Mouse (Mus musculus) cerebellum, postnatal 10 days (tissue): ENCODE data around the gene Cald1.

Experiments
- DNase-seq, 2 experiments: peaks; one replicate each; pipeline ENCODE4 v3.0.0; 2021; ENCODE audit warnings: mixed read lengths in 2 of 2

Cald1 gene

DNA sequence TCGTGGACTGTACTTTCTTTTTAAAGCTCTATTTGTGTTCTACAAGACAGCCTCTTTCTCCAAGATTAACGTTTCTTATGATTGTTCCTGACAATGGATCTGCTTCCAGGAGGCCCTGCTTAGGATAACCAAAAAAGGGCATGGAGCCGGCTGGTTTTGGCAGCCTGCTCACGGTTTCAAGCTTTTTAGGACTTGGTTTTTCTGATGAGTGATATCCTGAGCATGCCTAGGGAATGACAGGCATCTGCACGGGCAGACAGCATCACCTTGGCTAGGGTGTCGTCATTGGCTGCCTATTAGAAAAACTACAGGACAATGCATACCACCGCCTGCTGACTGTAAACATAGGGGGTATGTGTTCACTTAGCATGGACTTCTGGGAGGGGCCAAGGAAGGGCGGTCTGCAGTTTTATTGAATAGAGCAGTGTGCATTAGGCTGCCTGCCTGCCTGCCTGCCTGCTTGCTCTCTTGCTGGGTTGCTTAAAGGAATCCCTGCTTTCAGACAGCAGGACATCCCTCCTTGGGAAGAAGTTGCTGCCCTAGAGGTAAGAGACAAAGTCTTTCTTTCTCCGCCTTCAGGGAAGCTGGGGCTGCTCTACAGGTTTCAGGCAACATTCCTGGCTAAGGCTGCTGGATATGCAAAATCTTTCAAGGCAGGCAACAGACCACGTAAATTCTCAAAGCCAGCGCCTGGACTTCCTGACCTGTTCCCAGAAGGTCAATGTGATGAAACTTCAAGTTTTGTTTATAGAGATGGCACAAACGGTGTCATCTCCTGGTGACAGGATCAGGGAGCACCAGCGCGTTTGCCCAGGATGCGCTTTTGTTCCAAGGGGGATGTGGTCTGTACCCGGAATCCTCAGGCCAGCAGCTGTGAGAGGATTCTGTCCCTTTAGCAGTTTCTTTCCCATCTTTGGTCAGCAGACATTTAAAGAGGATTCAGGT is at the start of gene Cald1:
Gene Cald1 (plus strand): TSS at position 380 of the 945 bp plus-strand sequence.
- no peak for DNase-seq

DNA sequence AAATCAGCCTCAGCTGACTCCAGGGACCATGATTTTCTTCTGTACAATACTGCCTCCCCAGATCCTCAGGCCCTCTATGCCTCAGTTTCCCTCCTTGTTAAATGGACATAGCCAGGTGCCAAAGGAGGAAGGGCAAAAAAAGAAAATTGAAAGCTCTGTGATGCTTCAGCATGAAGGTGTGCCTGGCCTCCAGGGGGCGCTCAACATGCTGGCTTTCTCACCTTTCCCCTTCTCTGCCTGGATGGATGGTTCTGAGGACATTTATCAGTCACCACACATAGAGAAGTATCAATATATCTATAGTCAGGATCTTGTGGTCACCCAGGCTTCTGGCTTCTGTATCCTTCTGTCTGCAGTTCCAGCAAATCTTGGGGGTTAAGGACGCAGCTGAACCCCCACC is 49.3 kb upstream of the Cald1 start:
- DNase-seq, result peak; percentile 82 to 84

DNA sequence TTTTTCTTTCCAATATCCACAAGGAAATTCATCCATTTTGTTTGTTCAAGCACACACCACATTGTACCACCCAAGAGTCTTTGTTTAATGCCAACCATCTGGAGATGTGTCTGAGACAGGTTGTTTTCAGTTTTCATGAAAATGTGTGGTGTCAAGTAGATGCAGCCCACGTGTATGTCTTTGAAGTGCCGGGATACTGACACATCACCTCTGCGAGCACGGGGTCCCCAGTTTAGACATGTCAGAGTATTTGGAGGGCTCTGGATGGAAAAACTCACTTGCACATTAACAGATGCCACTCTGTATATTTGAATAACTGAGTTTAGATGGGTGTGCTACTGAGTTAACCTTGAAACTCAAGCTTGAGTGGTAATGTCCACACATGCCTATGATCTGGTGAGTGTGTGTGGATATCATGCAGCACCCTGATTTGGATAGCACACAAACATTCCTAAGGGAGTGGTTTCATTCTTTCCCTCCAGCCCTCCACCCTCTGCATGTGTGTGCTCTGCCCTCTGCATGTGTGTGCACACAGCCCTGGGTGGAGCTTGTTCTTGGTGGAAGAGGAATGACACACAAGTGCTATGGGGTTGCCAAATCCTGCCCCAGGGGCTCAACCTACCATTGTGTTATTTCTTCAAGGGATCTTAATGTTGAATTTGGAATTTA is 45.7 kb upstream of the Cald1 start:
- DNase-seq, result no peak

DNA sequence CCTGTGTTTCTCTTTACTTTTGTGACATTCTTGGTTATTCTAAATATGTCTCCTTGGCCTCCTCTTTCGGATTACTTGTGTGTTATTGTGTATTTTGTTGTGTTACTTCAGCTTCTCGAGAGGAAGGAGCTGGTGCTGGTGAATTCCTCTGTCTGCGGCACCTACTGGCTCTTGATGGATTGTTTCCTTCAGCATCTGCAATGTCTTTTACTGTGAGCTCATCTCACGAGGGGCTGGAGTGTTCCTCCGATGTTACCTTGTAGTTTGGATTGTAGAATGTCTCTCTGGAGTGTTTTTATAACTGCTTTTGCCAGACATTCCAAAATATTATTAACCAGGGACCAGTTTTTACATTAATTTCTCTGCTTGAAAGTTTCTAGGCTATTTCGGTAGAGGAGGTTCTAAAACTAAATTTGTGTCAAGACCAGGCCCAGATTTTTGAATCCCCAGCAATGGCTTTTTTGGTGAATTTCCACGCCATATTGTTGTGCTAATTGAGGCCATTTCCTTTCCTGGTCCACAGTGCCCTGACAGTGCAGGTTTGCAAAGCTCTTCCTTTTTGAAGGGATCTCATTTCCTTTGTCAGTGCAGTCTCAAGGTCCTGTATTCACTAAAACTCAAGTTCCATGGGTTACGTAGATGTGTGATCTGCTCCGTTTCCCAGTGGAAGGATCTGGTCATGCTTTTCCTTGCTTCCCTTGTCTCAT is 43.9 kb upstream of the Cald1 start:
- DNase-seq, result no peak

DNA sequence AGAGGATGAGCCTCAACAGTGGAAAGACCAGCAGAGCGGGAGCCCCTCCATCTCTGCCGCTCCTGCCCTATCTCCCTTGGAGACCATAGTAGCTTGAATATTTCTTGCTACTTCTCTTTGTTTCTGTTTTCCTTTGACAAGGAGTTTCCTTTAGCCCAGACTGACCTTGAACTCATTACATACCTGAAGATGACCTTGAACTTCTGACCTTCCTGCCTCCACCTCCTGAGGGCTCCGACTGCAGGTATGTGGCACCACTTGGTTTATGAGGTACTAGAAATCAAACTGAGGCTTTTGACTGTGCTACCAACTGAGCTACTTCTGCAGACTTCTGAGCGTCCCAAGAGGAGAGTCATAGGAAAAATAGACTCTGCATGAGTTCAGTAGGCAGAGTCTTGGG is 38.8 kb upstream of the Cald1 start:
- DNase-seq, result no peak

DNA sequence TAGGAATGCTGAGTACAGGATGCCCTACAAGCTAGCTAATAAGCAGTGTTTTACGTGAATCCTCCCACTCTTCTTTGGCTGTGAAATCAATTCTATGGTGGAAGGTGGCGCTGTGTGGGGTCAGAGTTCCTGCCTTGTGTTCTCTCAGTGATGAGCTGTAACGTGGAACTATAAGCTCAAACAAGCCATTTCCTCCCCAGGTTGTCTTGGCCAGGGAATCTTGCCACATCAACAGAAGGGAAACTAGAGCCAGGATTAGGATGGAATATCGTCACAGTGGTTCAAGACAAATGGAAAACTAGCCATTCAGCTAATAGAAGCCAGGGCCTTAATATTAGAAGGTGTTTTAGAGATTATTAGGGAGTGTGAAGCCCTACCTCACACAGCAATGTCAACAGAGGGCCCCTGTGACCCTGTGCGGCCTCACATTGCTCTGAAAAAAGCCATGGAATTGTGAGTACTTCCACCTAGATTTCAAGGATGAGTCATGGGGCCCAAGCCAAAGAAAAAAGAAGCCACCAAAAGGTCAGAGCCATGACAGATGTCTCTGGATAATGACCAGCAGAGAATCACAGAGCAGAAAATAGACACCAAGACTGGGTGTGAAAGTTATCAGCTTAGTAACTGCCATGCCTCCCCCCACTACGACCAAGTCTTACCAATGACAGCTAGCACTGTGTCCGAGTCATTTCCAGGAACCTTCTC is 33.0 kb upstream of the Cald1 start:
- no peak for DNase-seq

DNA sequence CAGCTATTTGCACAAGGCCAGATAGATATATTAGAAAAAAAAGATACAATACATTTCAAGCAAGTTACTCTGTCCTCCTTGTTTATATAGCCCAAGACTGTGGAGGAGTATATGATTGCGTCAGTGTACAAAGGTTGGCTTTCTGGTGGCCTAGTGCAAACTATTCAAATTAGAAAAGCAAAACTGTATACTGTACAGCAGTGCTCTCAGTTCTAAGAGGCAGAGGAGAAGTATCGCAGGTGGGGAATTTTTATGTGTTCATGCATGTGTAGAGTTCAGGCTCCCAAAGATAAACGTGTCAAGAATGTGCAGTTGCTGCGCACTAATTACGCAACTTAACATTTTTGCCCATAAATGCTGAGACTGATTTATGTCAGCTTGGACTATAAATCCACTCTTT is 31.0 kb upstream of the Cald1 start:
- no peak for DNase-seq

DNA sequence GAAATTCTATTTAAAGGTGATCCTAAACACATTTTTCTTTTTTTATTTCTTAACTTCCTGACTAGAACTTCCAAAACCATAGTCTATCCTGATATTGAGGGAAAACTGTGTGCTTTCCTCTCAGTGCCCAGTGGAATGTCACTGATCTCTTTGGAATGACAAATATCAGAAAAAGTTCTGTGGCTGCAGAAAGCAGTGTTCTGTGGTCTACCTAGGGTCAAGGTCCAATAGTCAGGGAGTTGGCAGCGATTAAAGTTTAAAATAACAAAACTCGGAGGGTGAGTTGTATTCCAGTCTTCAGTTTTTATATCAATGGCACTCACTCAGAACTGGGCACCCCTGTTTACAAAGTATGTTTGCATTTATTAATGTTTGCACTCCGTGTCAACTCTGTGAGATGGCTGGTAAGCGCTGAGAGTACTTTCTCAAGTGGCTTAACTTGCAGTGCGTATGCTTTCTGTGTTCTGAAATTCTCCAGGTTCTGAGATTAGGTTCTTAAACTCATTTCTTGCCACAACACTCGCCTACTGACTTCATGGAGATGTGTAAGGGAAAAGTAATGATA is 18.7 kb upstream of the Cald1 start:
- no peak for DNase-seq

DNA sequence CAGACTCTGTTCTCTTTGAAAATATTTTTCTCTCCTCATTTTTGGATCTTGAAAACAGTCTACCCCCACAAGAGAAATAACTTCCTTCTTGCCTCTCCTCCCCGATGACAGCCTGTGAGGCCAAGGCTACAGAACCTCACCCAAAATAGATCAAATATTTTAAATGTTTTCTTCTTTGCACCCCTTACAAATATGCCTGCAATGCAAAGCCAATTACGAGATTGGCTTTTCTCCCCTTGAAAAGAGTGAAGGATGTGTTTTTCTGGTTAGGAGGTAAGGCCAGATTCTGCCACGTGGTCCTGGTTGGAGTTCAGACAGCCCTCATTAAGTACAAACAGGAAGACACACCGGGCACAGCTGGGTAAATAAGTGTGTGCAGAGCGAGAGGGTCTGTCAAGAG is 14.9 kb upstream of the Cald1 start:
- no peak for DNase-seq

DNA sequence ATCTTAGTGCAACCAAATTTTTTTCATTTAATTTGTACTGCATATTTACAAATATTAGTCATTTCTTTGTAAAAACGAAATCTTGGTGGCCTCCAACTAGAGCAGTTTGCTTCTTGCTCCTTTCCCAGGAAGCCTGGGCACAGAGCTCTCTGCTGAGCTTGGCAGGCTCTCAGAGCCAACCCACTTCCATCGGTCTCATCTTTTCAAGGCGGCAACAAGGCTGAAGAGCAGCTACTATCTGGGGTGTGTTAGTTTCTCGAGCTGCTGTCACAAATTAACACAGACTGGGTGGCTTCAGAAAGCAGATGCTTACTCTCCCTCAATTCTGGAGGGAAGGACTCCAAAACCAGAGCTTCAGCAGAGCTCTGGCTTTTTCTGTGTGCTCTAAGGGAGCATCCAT is 10.2 kb upstream of the Cald1 start:
- peak; percentile 52 to 57 for DNase-seq

DNA sequence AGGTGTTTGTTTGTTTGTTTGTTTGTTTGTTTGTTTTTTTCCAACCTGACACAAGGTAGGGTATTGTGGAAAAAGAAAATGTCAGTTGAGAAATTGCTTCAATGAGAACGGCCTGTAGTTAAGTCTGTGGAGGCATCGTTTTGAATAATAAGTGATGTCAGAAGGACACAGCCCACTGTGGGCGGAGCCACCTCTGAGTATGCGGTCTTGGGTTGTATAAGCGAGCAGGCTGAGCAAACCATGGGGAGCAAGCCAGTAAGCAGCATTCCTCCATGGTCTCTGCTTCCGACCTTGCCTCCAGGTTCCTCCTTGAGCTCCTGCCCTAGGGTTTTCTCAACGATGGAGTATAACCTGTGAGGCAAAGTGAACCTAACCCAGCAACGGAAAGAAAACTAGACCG is 7.6 kb upstream of the Cald1 start:
- no peak for DNase-seq

DNA sequence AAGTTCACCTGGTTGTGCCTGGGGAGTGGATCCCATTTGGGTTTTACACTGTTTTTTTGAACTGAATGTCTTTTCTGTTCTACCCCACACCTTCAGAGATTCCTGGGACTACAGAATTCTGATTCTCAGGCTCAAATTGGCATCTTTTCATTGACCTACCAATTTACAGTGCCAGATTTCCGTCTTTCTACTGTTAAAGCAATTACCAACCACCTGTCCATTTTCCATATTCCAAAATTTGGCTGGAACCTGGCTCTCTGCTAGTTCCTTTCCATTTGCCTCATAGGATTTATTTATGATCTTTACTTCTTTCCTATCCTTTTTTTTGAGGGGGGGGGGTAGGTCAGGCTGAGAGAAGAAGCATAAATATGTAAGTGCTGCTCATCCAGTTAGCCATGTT is 4.9 kb upstream of the Cald1 start:
- DNase-seq, result peak; percentile 28 to 52

DNA sequence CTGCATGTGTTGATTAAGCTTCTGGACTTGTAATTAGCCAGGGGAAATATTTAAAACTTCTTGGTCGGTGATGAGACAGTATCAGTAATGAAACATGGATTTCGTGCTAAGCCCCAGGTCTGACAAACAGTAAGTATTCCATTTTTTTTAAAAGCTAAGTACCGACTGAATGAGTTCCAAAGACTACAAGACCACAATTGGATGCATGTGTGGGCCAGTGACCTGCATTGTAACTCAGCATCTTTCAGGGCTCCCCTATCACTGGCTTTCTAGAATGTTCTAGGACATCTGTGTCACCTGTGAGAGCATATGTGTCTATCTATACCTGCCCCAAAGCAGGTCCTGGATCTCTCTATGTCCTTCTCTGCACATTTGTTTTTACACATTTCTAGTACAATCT is 984 bp upstream of the Cald1 start:
- DNase-seq, result no peak

DNA sequence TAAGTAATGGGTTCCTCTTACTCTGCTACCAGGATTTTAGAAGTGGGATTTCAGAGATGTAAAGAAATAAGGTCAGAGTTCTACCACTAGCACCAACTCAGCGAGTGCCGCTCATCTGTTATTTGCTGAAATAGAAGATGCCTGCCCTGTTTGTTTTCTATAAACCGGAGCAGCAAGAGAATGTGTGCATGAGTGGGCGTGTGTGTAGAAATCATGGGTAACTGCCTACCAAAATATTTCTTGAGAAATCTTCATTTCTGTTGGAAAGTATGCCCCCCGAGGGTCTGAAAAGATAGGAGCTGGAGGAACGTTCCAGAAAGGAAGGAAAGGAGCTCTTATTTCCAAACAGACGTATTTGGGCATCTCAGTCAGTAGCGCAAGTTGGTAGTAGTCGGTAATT is 871 bp downstream of the Cald1 start:
- no peak for DNase-seq

DNA sequence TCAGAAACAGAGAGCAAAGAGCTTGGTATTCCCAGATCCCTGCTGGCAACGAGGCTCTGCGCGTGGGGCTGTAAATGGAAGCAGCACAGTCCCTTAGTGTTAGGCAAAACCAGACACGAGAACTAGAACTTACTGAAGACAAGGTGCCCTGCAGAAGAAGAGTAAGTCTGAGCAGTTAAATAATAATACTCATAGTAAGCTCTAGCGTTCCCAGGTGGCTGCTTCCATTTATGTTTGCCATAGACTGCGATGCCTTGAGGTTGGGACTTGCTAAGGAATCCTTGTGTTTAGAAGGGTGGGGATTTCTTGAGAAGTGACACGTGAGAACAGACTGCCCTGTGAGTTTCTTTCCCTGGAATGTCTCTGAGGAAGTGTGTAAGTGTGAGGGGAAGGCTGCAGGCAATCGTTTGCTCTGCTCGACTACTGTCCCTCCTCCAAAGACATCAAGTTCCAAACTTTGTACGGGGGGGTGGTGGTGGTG is 1.4 kb downstream of the Cald1 start:
- no peak for DNase-seq

DNA sequence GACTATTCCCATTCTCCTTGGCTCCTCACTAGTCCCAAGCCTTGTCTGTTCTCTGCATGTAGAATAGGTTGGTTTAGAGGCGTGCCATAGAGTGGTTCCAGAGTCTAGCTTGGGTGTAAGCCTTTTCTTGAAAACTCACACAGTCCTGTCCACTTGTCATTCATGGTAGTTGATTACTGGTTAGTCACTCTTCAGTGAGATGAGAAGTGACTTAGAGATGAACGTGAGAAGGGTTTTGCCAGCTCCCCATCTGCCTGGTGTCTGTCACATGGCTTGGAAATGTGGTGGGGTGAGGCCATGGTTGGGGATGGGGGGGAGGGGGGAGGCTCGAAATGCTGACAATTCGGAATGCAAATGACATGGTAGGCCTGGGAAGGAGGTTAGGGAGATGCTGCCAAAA is 2.5 kb downstream of the Cald1 start:
- DNase-seq, result no peak

DNA sequence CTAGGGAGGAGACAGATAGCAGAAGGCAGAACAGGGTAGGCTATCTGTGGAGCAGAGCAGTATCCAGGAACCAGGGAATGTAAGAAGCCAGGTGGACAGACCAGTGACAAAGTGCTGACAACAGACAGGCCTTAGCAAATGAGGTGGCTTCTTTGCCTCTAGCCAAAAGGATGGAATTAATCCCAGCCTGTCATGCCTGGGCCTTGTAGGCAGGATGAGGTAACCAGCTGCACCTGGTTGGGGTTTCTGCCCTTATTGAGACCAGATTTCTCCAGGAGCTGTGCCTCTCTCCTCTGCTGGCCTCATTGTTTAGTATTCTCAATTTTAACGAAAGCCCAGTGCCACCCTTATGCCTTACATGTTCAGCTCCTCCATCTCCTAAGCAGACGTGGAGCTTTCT is 3.8 kb downstream of the Cald1 start:
- DNase-seq, result no peak

DNA sequence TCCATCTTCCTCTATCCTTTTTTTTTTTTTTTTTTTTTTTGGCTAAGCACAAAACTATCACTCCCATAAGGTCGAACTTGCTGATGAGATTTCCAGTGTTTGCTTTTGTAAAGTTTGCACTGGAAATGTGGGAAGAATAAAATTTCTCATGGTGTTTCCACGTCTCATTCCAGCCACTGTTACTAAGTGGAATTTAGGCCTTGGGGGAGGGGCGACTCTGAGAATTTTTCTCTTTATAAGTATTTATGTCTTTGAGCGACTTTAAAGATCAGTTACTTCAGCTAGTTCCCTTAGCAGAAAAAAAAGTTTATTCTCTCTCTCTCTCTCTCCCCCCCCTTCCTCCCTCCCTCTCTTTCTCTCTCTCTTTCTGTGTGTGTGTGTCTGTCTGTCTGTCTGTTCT is 8.1 kb downstream of the Cald1 start:
- no peak for DNase-seq

DNA sequence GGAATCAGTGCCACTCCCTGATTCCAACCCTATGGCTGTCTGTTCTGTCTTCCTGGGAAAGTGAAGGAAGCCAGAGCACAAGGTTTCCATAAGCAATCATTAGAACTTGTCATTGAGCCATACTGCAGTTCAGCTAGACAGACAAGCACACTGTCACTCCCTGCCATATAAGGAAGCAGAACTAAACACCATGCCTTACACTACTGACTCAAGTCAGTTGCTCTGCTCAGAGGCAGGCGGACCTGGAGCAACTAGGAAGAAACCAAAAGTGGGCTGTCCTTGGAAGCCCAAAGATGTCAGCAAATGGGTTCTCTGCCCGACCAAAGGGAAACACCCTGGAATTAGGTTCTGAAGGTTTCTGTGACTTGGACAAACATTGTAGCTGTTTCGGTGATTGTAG is 10.3 kb downstream of the Cald1 start:
- no peak for DNase-seq

DNA sequence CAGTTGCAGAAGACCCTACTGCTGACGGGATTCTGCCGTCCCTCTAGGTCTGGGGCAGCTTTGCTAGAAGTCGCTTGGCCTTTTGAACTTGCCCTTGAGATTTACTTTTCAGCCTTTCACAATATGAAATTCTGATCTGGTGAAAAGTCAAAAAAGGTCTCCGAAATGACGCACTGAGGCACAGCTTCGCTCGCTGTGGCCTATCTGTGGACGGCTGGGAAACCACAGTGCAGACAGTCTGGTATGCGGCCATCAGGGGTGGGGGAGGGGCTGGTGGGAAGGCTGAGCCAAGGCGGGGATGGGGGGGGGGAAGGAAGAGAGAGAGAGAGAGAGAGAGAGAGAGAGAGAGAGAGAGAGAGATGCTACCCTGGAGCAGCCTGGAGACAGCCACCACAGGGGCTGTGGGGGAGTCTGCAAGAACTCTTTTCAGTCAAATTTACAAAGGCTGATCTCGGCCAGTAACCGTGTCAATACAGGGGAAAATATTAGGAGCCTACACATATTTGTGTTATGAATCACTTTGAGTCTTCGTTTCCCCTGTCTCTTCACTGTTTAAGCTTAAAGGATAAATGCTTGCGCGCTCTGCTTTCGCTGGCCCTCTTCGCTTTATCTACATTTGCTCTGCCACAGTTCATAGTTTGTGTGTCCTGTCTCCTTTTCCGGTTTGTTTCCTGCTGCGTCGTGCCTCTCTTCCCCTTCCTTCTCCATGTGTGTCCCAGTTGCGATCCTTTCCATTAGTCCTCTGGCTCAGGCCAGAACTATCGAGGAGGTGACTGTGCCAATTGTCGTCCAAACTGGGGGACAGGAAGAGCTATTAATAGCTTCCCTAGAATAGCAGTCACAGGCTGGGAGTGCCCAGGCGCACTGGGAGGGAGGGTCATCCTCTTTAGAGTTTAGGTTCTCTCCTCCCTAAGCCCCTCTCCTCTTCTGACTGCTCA is 11.9 kb downstream of the Cald1 start:
- peak; percentile 60 to 67 for DNase-seq

DNA sequence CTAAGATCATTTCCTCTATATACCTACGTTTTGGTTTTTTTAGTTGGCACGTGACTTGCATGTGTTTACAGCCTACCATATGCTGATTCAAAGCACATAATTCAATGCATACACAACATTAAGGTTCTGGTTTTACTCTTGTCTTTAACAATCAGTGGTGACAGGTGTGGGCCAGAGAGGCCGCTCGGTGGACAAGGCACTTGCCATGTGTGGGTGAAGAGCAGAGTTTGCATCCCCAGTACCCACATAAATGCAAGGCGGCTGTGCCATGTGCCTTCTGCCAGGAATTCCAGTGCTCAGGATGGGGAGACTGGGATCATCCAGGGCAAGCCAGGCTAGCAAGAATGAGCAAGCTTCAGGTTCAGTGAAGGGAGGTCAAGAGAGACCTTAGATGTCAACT is 14.8 kb downstream of the Cald1 start:
- no peak for DNase-seq
